Comparison of ENCODE assay signal across 20 mouse cellular contexts in the genomic region with DNA sequence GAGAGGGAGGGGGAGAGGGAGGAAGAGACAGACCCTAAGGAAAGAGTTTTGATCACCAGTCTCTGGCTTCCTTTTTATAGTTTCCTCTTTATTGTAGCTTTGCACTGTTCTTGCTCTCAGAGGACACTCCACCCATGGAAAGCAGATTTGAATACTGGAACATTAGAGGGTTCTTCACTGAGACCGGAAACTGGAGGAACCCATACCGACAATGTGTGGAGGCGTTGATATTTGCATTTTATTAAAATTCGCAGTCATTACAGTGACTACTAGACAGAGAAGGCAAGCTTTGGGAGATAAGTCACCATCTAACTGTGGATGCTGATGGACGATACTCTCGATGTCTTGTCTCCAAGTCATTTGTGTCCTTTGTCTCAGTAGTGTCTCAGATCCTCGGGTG.
"Had no signal": no experiment of that assay in that cellular context is flagged by ENCODE, and none has a peak within 500 bp of the region (broad histone marks: within the 10 kb centered on the region; RNA-seq: fewer than 3 reads in every experiment).

No protein-coding gene starts in this region.

- H3K4me1 ChIP-seq: lung, embryonic 15.5 days; midbrain, embryonic 12.5 days; neural tube, embryonic 13.5 days; neural tube, embryonic 15.5 days had no signal

- H3K4me3 ChIP-seq: liver, embryonic 15.5 days; lung, embryonic 15.5 days; megakaryocyte, embryonic 14.5 days; midbrain, embryonic 12.5 days; myocyte; neural tube, embryonic 13.5 days; neural tube, embryonic 15.5 days had no signal

- H3K27ac ChIP-seq: liver, embryonic 15.5 days; lung, embryonic 15.5 days; midbrain, embryonic 12.5 days; neural tube, embryonic 13.5 days; neural tube, embryonic 15.5 days had no signal

- H3K27me3 ChIP-seq: liver, embryonic 15.5 days; lung, embryonic 15.5 days; megakaryocyte, embryonic 14.5 days; midbrain, embryonic 12.5 days; neural tube, embryonic 13.5 days; neural tube, embryonic 15.5 days had no signal

- H3K9me3 ChIP-seq: liver, embryonic 15.5 days; lung, embryonic 15.5 days; midbrain, embryonic 12.5 days; neural tube, embryonic 13.5 days; neural tube, embryonic 15.5 days had no signal

- H3K9ac ChIP-seq: liver, embryonic 15.5 days; liver, postnatal 0 days; lung, embryonic 15.5 days; midbrain, embryonic 12.5 days; neural tube, embryonic 13.5 days; neural tube, embryonic 15.5 days had no signal

- ATAC-seq: liver, postnatal 0 days; midbrain, embryonic 16.5 days had no signal

- H3K36me3 ChIP-seq: liver, embryonic 15.5 days; lung, embryonic 15.5 days; midbrain, embryonic 12.5 days; neural tube, embryonic 13.5 days; neural tube, embryonic 15.5 days had no signal

- DNase-seq: liver, postnatal 0 days; lung, adult 2 months; lung, postnatal 10 days; lung, postnatal 4 days; midbrain, embryonic 14.5 days; retina, postnatal 1 day; right cerebral cortex, adult 18-20 months; right cerebral cortex, postnatal 25 days; right cerebral cortex, postnatal 4 days; thymus, adult 18-20 months; thymus, postnatal 14 days; thymus, postnatal 36 days had no signal

- H3K4me2 ChIP-seq: liver, embryonic 15.5 days; lung, embryonic 15.5 days; midbrain, embryonic 12.5 days; neural tube, embryonic 13.5 days; neural tube, embryonic 15.5 days had no signal
